Mouse (Mus musculus): ENCODE measurements around the gene Olfr1214. TPM values are rescaled to one million over a fixed set of nuclear protein-coding genes. Genes with fewer than 3 reads are reported as not detected.
"Not testable (repeated sequence)": the region's sequence is repeated elsewhere in the genome, so short reads cannot be mapped to it uniquely, and the experiment has no call there.

Olfr1214 gene
- polyA plus RNA-seq (2015; fragmentation: Nextera tagmentation; extraction: Ambion mirVana), result not detected in 2 replicates

GRCm38 (mm10) chr2:88992553-88992952 is at the start of gene Olfr1214:
Gene Olfr1214 (minus strand): TSS chr2:88992653.
- Histone ChIP-seq H3K27me3 (no peaks in the 10 kb centered on the region), H3K9me3 (no peaks in the 10 kb centered on the region), H3K27ac (no peak within 1 kb of the TSS), H3K4me1 (replicated peaks) (no peaks in the 10 kb centered on the region), H3K9ac (no peak within 1 kb of the TSS), H3K36me3 (no peaks in the 10 kb centered on the region), H3K4me2 (no peak within 1 kb of the TSS), H3K4me3 (no peak within 1 kb of the TSS)
- WGBS, result 97% methylated on average over 1 of the region's 1 CpGs
- no peak for ATAC-seq (ENCODE audit: low FRiP score)

- Histone ChIP-seq H3K36me3 (no peaks in the 10 kb centered on the region), H3K4me2 (no peak within 1 kb of the TSS), H3K9me3 (no peaks in the 10 kb centered on the region), H3K4me1 (replicated peaks) (no peaks in the 10 kb centered on the region), H3K27ac (no peak within 1 kb of the TSS), H3K9ac (no peak within 1 kb of the TSS), H3K27me3 (no peaks in the 10 kb centered on the region), H3K4me3 (no peak within 1 kb of the TSS)
- WGBS, result 78% methylated on average over 2 of the region's 2 CpGs
- ATAC-seq (ENCODE audit: low FRiP score), result no peak
These were observed 39.5 kb upstream of the Olfr1214 start, which contains the start of gene Olfr1217 for GRCm38 (mm10) chr2:89031965-89032364. Gene Olfr1217 (minus strand): TSS chr2:89032065.

- H3K9ac ChIP-seq; H3K27ac ChIP-seq; H3K27me3 ChIP-seq; H3K9me3 ChIP-seq; ATAC-seq (ENCODE audit: low FRiP score); H3K4me2 ChIP-seq; H3K4me1 ChIP-seq (replicated peaks); H3K4me3 ChIP-seq; H3K36me3 ChIP-seq: not testable (repeated sequence)
- WGBS, result 78% methylated on average over 3 of the region's 3 CpGs
These were observed 29.0 kb upstream of the Olfr1214 start for GRCm38 (mm10) chr2:89021436-89021835.

- no peak for ATAC-seq (ENCODE audit: low FRiP score)
- Histone ChIP-seq H3K27ac (no peak within 1 kb of the TSS), H3K4me3 (no peak within 1 kb of the TSS), H3K4me1 (replicated peaks) (no peaks in the 10 kb centered on the region), H3K36me3 (no peaks in the 10 kb centered on the region), H3K9ac (no peak within 1 kb of the TSS), H3K9me3 (no peaks in the 10 kb centered on the region), H3K27me3 (no peaks in the 10 kb centered on the region), H3K4me2 (no peak within 1 kb of the TSS)
- WGBS, result 82% methylated on average over 1 of the region's 1 CpGs
These were observed 25.8 kb upstream of the Olfr1214 start, which contains the start of gene Olfr1216 for GRCm38 (mm10) chr2:89018240-89018639. Gene Olfr1216 (minus strand): TSS chr2:89018340.

- H3K4me1 ChIP-seq (replicated peaks), result no peaks in the 10 kb centered on the region
- H3K36me3 ChIP-seq, result no peaks in the 10 kb centered on the region
- H3K27me3 ChIP-seq, result no peaks in the 10 kb centered on the region
- H3K9ac ChIP-seq, result no peak within 1 kb of the TSS
- no peak within 1 kb of the TSS for H3K4me2 ChIP-seq
- ATAC-seq (ENCODE audit: low FRiP score), result no peak
- H3K9me3 ChIP-seq, result no peaks in the 10 kb centered on the region
- no peak within 1 kb of the TSS for H3K27ac ChIP-seq
- H3K4me3 ChIP-seq, result no peak within 1 kb of the TSS
- WGBS, result 75% methylated on average over 2 of the region's 2 CpGs
These were observed 14.4 kb upstream of the Olfr1214 start, which contains the start of gene Olfr1215 for GRCm38 (mm10) chr2:89006873-89007272. Gene Olfr1215 (minus strand): TSS chr2:89006973.

GRCm38 (mm10) chr2:88980181-88980580 is 12.3 kb downstream of the Olfr1214 start, which contains the start of gene Gm13762:
Gene Gm13762 (minus strand): TSS chr2:88980281.
- 92% methylated on average over 1 of the region's 1 CpGs for WGBS
- Histone ChIP-seq H3K4me3 (no peak within 1 kb of the TSS), H3K9me3 (no peaks in the 10 kb centered on the region), H3K4me2 (no peak within 1 kb of the TSS), H3K9ac (no peak within 1 kb of the TSS), H3K36me3 (no peaks in the 10 kb centered on the region), H3K27me3 (no peaks in the 10 kb centered on the region), H3K27ac (no peak within 1 kb of the TSS), H3K4me1 (replicated peaks) (no peaks in the 10 kb centered on the region)
- no peak for ATAC-seq (ENCODE audit: low FRiP score)

- Histone ChIP-seq H3K4me1 (replicated peaks) (no peaks in the 10 kb centered on the region), H3K4me3 (no peak within 1 kb of the TSS), H3K27me3 (no peaks in the 10 kb centered on the region), H3K9me3 (no peaks in the 10 kb centered on the region), H3K4me2 (no peak within 1 kb of the TSS), H3K36me3 (no peaks in the 10 kb centered on the region), H3K27ac (no peak within 1 kb of the TSS), H3K9ac (no peak within 1 kb of the TSS)
- ATAC-seq (ENCODE audit: low FRiP score), result no peak
These were observed 38.8 kb downstream of the Olfr1214 start, which contains the start of gene Olfr1212 for GRCm38 (mm10) chr2:88953669-88954068. Gene Olfr1212 (plus strand): TSS chr2:88953969.

- Histone ChIP-seq H3K9me3 (no peaks in the 10 kb centered on the region), H3K27me3 (no peaks in the 10 kb centered on the region), H3K4me3 (no peak within 1 kb of the TSS), H3K4me2 (no peak within 1 kb of the TSS), H3K4me1 (replicated peaks) (no peaks in the 10 kb centered on the region), H3K36me3 (no peaks in the 10 kb centered on the region), H3K27ac (no peak within 1 kb of the TSS), H3K9ac (no peak within 1 kb of the TSS)
- 98% methylated on average over 1 of the region's 1 CpGs for WGBS
- no peak for ATAC-seq (ENCODE audit: low FRiP score)
These were observed 54.4 kb downstream of the Olfr1214 start, which contains the start of gene Olfr1211 for GRCm38 (mm10) chr2:88938011-88938410. Gene Olfr1211 (minus strand): TSS chr2:88938111.

Other genes with a start within 250 kb of the Olfr1214 start
- gene Olfr1198, start 241.3 kb downstream of the Olfr1214 start, polyA plus RNA-seq (2015; fragmentation: Nextera tagmentation; extraction: Ambion mirVana), result not detected in 2 replicates
- gene Olfr1199, start 232.2 kb downstream of the Olfr1214 start, polyA plus RNA-seq (2015; fragmentation: Nextera tagmentation; extraction: Ambion mirVana), result not detected in 2 replicates
- gene Olfr1200, start 222.2 kb downstream of the Olfr1214 start, polyA plus RNA-seq (2015; fragmentation: Nextera tagmentation; extraction: Ambion mirVana), result not detected in 2 replicates
- gene Olfr1201, start 199.6 kb downstream of the Olfr1214 start, polyA plus RNA-seq (2015; fragmentation: Nextera tagmentation; extraction: Ambion mirVana), result not detected in 2 replicates
- gene Olfr1202, start 178.2 kb downstream of the Olfr1214 start, polyA plus RNA-seq (2015; fragmentation: Nextera tagmentation; extraction: Ambion mirVana), result not detected in 2 replicates
- not detected in 2 replicates for gene Olfr1205, start 162.9 kb downstream of the Olfr1214 start, polyA plus RNA-seq (2015; fragmentation: Nextera tagmentation; extraction: Ambion mirVana)
- gene Olfr1204, start 143.4 kb downstream of the Olfr1214 start, polyA plus RNA-seq (2015; fragmentation: Nextera tagmentation; extraction: Ambion mirVana), result not detected in 2 replicates
- not detected in 2 replicates for gene Olfr1206, start 129.4 kb downstream of the Olfr1214 start, polyA plus RNA-seq (2015; fragmentation: Nextera tagmentation; extraction: Ambion mirVana)
- gene Olfr1208, start 90.3 kb downstream of the Olfr1214 start, polyA plus RNA-seq (2015; fragmentation: Nextera tagmentation; extraction: Ambion mirVana), result not detected in 2 replicates
- gene Olfr1209, start 77.5 kb downstream of the Olfr1214 start, polyA plus RNA-seq (2015; fragmentation: Nextera tagmentation; extraction: Ambion mirVana), result not detected in 2 replicates
- not detected in 2 replicates for gene Olfr1211, start 54.5 kb downstream of the Olfr1214 start, polyA plus RNA-seq (2015; fragmentation: Nextera tagmentation; extraction: Ambion mirVana)
- gene Olfr1212, start 38.7 kb downstream of the Olfr1214 start, polyA plus RNA-seq (2015; fragmentation: Nextera tagmentation; extraction: Ambion mirVana), result not detected in 2 replicates
- not detected in 2 replicates for gene Gm13762, start 12.4 kb downstream of the Olfr1214 start, polyA plus RNA-seq (2015; fragmentation: Nextera tagmentation; extraction: Ambion mirVana)
- gene Olfr1215, start 14.3 kb upstream of the Olfr1214 start, polyA plus RNA-seq (2015; fragmentation: Nextera tagmentation; extraction: Ambion mirVana), result not detected in 2 replicates
- not detected in 2 replicates for gene Olfr1216, start 25.7 kb upstream of the Olfr1214 start, polyA plus RNA-seq (2015; fragmentation: Nextera tagmentation; extraction: Ambion mirVana)
- gene Olfr1217, start 39.4 kb upstream of the Olfr1214 start, polyA plus RNA-seq (2015; fragmentation: Nextera tagmentation; extraction: Ambion mirVana), result not detected in 2 replicates
- not detected in 2 replicates for gene Olfr1218, start 68.5 kb upstream of the Olfr1214 start, polyA plus RNA-seq (2015; fragmentation: Nextera tagmentation; extraction: Ambion mirVana)
- not detected in 2 replicates for gene Olfr1219, start 90.9 kb upstream of the Olfr1214 start, polyA plus RNA-seq (2015; fragmentation: Nextera tagmentation; extraction: Ambion mirVana)
- not detected in 2 replicates for gene Olfr1220, start 114.2 kb upstream of the Olfr1214 start, polyA plus RNA-seq (2015; fragmentation: Nextera tagmentation; extraction: Ambion mirVana)
- not detected in 2 replicates for gene Olfr1221, start 124.6 kb upstream of the Olfr1214 start, polyA plus RNA-seq (2015; fragmentation: Nextera tagmentation; extraction: Ambion mirVana)
- not detected in 2 replicates for gene Olfr1222, start 140.4 kb upstream of the Olfr1214 start, polyA plus RNA-seq (2015; fragmentation: Nextera tagmentation; extraction: Ambion mirVana)
- not detected in 2 replicates for gene Olfr1223, start 158.9 kb upstream of the Olfr1214 start, polyA plus RNA-seq (2015; fragmentation: Nextera tagmentation; extraction: Ambion mirVana)
- gene Olfr1224-ps1, start 171.4 kb upstream of the Olfr1214 start, polyA plus RNA-seq (2015; fragmentation: Nextera tagmentation; extraction: Ambion mirVana), result not detected in 2 replicates
- gene Olfr1225, start 182.0 kb upstream of the Olfr1214 start, polyA plus RNA-seq (2015; fragmentation: Nextera tagmentation; extraction: Ambion mirVana), result not detected in 2 replicates
- not detected in 2 replicates for gene Olfr1226, start 207.4 kb upstream of the Olfr1214 start, polyA plus RNA-seq (2015; fragmentation: Nextera tagmentation; extraction: Ambion mirVana)